Mouse (Mus musculus): Measurements from ENCODE around the gene Ctbs. TPM values are rescaled to one million over a fixed set of nuclear protein-coding genes. Genes with fewer than 3 reads are reported as not detected.

Ctbs gene
- polyA plus RNA-seq, 1 experiment from 2014 or later = 11.3 TPM

DNA sequence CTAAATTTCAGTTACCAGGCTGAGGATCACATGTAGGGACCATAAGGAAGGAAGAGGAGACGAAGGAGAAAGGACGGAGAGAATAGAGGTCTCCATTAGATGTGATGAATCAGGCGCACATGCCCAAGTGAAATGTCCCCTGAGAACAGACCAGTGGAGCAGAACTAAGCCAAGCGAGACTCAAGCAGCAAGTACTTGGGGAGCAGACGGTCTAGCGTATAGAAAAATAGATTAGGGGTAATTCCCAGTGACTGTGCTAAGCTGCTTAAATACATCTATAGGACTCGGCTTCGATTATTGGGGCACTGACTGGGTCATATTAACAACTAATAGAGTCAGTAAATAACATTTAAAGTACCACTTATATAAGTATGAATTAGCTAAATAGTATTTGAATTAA, 45.3 kb downstream of the Ctbs start:
- 87% methylated on average over 8 of the region's 8 CpGs for WGBS
- ATAC-seq (ENCODE audit: insufficient number of reproducible peaks, insufficient read depth, low FRiP score, low read depth) = no peak
- H3K27me3 ChIP-seq (ENCODE audit: control insufficient read depth, insufficient read depth, low read length) = no peaks in the 10 kb centered on the region

DNA sequence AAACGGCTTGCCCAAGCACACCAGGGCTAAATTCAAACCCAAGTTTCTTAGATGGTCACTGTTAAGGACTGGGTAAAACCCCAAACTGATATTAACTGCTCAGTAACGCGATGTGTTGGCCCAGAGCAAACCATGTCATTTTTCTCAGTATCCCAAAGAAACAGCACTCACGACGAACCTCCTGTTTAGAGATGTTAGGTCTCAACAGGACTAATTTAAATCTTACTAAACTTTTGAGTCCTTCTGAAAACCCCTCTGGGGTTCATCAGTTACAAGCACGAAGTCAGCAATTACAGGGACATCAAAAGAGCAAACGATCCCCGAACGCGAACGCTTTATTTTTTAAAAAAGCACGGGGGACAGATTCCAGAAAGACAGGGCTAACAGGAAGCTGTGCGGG, 49.4 kb downstream of the Ctbs start:
- H3K4me2 ChIP-seq (ENCODE audit: low read length) = peak overlapping the region; percentile 70
- H3K27me3 ChIP-seq (ENCODE audit: control insufficient read depth, insufficient read depth, low read length) = no peaks in the 10 kb centered on the region
- H3K4me1 ChIP-seq (ENCODE audit: control insufficient read depth in 2 of 2, insufficient read depth in 2 of 2, low read length in 2 of 2) = peaks cover 6 to 33% of the 10 kb centered on the region in 2 experiments
- peak overlapping the region; percentile 90 for H3K9ac ChIP-seq (ENCODE audit: low read length)
- 3% methylated on average over 13 of the region's 13 CpGs for WGBS
- peaks cover 15% of the 10 kb centered on the region for H3K36me3 ChIP-seq (ENCODE audit: control insufficient read depth, insufficient read depth, low read length)
- H3K27ac ChIP-seq (replicated peaks in 1 of 2; ENCODE audit: control insufficient read depth in 1 of 2, insufficient read depth in 1 of 2, low read depth in 2 of 2, low read length in 2 of 2) = peak overlapping the region; percentile 83 to 96
- no peaks in the 10 kb centered on the region for H3K9me3 ChIP-seq (ENCODE audit: control insufficient read depth, low read length)
- peak overlapping the region; percentile 75 to 84 for H3K4me3 ChIP-seq (ENCODE audit: control insufficient read depth in 1 of 2, insufficient read depth in 1 of 2, low read depth in 1 of 2, low read length in 2 of 2)
- ATAC-seq (ENCODE audit: insufficient number of reproducible peaks, insufficient read depth, low FRiP score, low read depth) = no peak

More for the DNA sequence above, 45.3 kb downstream of the Ctbs start:
- Histone ChIP-seq H3K9me3 (ENCODE audit: control insufficient read depth, low read length) (no peaks in the 10 kb centered on the region), H3K36me3 (ENCODE audit: control insufficient read depth, insufficient read depth, low read length) (no peaks in the 10 kb centered on the region), H3K4me1 (ENCODE audit: control insufficient read depth in 2 of 2, insufficient read depth in 2 of 2, low read length in 2 of 2) (peaks cover 4 to 5% of the 10 kb centered on the region in 2 experiments; a peak in 3 of 4 replicates), H3K9ac (ENCODE audit: low read length) (no peak overlapping the region), H3K4me2 (ENCODE audit: low read length) (no peak overlapping the region), H3K27ac (replicated peaks in 1 of 2; ENCODE audit: control insufficient read depth in 1 of 2, insufficient read depth in 1 of 2, low read depth in 2 of 2, low read length in 2 of 2) (no peak overlapping the region), H3K4me3 (ENCODE audit: control insufficient read depth in 1 of 2, insufficient read depth in 1 of 2, low read depth in 1 of 2, low read length in 2 of 2) (no peak overlapping the region)

DNA sequence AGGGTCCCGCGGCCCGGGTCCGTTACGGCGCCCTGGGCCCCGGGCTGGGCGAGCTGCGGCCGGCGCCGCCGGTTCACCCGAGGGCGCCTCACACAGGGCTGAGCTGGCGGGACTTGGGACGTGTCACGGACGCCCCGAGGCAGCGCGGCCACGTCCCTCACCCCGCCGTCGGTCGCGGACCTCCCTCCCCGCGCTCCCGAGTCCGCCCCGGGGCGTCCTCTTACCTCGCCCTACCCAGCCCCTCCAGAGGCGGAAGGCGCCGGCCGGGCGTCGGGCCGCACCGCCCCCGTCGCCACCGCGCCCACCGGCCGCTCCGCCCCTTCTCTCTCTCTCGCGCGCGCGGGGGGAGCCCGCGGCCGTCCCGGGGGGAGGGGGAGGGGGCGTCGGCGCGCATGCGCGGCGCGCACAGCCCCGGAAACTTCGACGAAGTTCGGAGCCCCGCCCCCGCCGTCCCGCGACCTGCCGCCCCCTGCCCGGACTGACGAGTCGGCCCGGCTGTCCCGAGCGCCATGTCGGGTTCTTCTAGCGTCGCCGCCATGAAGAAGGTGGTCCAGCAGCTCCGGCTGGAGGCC, 49.9 kb downstream of the Ctbs start, which contains the start of the genes Spata1 and Gng5:
TSS of gene Spata1 (minus strand) at position 323 of the 572 bp plus-strand sequence.
TSS of gene Gng5 (plus strand) at position 377 of the 572 bp plus-strand sequence.
- H3K4me2 ChIP-seq (ENCODE audit: low read length) = peak within 1 kb of the TSS; percentile 94
- peaks cover 20% of the 10 kb centered on the region for H3K36me3 ChIP-seq (ENCODE audit: control insufficient read depth, insufficient read depth, low read length)
- WGBS = 0% methylated on average over 47 of the region's 88 CpGs

DNA sequence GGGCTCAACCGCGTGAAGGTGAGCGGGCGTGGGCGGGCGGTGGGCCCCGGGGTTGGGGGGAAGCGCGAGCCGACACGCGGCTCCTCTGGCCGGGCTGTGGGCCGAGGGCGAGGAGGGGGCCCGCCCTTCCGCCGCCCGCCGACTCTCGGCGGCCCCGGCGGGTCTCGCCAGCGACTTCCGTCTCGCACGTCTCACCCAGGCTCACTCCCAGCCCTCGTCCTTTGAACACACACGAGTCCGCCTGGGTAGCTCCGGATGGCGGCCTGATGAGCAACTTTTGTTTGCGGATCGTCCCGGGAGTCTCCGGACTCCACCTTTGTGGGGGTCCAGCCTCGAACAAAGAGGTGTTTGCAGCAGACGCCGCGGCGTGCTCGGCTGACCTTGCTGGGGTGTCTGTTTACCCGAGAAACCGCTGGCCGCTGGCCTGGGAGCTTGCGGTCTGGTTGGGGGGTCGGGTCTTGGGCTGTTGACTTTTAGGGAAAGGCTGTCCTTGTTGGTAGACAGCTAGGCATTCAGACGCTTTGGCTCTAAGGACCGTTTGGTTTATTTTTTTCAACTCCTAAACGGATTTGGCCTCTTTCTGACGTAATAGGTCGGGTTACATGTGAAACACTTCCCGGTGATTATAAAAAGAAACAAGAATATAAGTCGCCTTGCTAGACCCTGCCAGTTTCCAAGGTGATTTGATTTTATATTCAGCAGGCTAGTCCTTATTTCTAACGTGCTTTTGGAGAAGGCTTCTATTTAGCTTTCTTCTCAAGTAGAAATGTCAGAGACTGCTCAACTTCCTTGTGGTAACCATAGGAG, 50.6 kb downstream of the Ctbs start:
- Histone ChIP-seq H3K4me1 (ENCODE audit: control insufficient read depth in 2 of 2, insufficient read depth in 2 of 2, low read length in 2 of 2) (peaks cover 6 to 36% of the 10 kb centered on the region in 2 experiments), H3K9ac (ENCODE audit: low read length) (peak overlapping the region; percentile 90), H3K4me2 (ENCODE audit: low read length) (peak overlapping the region; percentile 94), H3K27me3 (ENCODE audit: control insufficient read depth, insufficient read depth, low read length) (no peaks in the 10 kb centered on the region), H3K36me3 (ENCODE audit: control insufficient read depth, insufficient read depth, low read length) (peaks cover 27% of the 10 kb centered on the region), H3K27ac (replicated peaks in 1 of 2; ENCODE audit: control insufficient read depth in 1 of 2, insufficient read depth in 1 of 2, low read depth in 2 of 2, low read length in 2 of 2) (peak overlapping the region; percentile 96 to 99), H3K4me3 (ENCODE audit: control insufficient read depth in 1 of 2, insufficient read depth in 1 of 2, low read depth in 1 of 2, low read length in 2 of 2) (peak overlapping the region; percentile 75 to 84), H3K9me3 (ENCODE audit: control insufficient read depth, low read length) (no peaks in the 10 kb centered on the region)
- peak; percentile 72 for ATAC-seq (ENCODE audit: insufficient number of reproducible peaks, insufficient read depth, low FRiP score, low read depth)
- WGBS = under 1% methylated on average over 56 of the region's 57 CpGs

More for the DNA sequence above, 49.9 kb downstream of the Ctbs start, which contains the start of the genes Spata1 and Gng5:
- peak; percentile 95 for ATAC-seq (ENCODE audit: insufficient number of reproducible peaks, insufficient read depth, low FRiP score, low read depth)
- H3K9ac ChIP-seq (ENCODE audit: low read length) = peak within 1 kb of the TSS; percentile 90
- no peaks in the 10 kb centered on the region for H3K9me3 ChIP-seq (ENCODE audit: control insufficient read depth, low read length)
- H3K4me3 ChIP-seq (ENCODE audit: control insufficient read depth in 1 of 2, insufficient read depth in 1 of 2, low read depth in 1 of 2, low read length in 2 of 2) = peak within 1 kb of the TSS; percentile 75 to 84
- peak within 1 kb of the TSS; percentile 96 to 99 for H3K27ac ChIP-seq (replicated peaks in 1 of 2; ENCODE audit: control insufficient read depth in 1 of 2, insufficient read depth in 1 of 2, low read depth in 2 of 2, low read length in 2 of 2)
- H3K4me1 ChIP-seq (ENCODE audit: control insufficient read depth in 2 of 2, insufficient read depth in 2 of 2, low read length in 2 of 2) = peaks cover 6 to 36% of the 10 kb centered on the region in 2 experiments
- H3K27me3 ChIP-seq (ENCODE audit: control insufficient read depth, insufficient read depth, low read length) = no peaks in the 10 kb centered on the region

DNA sequence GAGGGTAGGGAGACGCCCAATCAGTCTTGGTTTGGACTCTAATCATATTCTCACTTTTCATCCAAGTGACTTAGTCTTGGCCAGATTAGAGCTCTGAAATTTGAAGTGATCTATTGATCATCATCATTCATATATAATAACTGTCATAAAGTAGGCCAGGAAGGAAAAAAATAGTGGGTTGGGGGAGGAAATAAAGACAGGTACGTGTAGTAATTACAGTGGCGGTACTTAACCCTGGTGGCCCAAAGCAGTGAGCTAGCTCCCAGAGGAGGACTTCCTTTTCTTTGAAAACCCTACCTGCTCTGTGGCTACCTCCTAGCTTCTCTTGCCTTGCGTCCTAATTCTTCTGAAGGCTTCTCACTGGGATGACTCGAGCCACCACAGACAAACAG, 51.2 kb downstream of the Ctbs start:
- H3K9ac ChIP-seq (ENCODE audit: low read length) = peak overlapping the region; percentile 90
- H3K4me3 ChIP-seq (ENCODE audit: control insufficient read depth in 1 of 2, insufficient read depth in 1 of 2, low read depth in 1 of 2, low read length in 2 of 2) = peak overlapping the region; percentile 75 to 84
- ATAC-seq (ENCODE audit: insufficient number of reproducible peaks, insufficient read depth, low FRiP score, low read depth) = no peak
- peaks cover 6 to 36% of the 10 kb centered on the region in 2 experiments for H3K4me1 ChIP-seq (ENCODE audit: control insufficient read depth in 2 of 2, insufficient read depth in 2 of 2, low read length in 2 of 2)
- peak overlapping the region; percentile 94 for H3K4me2 ChIP-seq (ENCODE audit: low read length)
- H3K27me3 ChIP-seq (ENCODE audit: control insufficient read depth, insufficient read depth, low read length) = no peaks in the 10 kb centered on the region
- H3K27ac ChIP-seq (replicated peaks in 1 of 2; ENCODE audit: control insufficient read depth in 1 of 2, insufficient read depth in 1 of 2, low read depth in 2 of 2, low read length in 2 of 2) = peak overlapping the region; percentile 96 to 99
- H3K36me3 ChIP-seq (ENCODE audit: control insufficient read depth, insufficient read depth, low read length) = peaks cover 33% of the 10 kb centered on the region
- H3K9me3 ChIP-seq (ENCODE audit: control insufficient read depth, low read length) = no peaks in the 10 kb centered on the region
- WGBS = 3% methylated on average over 5 of the region's 5 CpGs

DNA sequence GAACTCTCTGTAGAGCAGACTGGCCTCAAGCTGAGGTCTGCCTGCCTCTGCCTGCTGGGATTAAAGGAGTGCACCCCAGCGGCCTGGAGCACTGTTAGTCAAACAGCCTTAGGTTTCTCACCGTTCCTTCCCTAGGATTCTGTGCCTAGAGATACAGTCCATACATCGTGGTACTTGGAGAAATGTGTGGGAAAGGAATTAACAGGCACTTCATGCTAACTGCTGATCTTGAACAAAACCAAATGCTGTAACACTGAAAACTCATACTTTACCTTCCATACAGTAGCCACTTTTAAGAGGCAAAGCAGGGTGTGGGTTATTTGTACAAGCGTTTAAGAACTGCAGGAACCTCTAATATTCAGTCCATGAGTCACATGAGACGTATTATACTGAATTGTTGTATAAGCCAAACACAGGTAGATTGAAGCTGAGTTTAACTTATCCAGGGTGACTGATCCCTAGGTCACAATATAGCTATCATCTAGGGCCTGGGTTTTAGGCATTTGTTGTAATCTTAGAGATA, 52.1 kb downstream of the Ctbs start:
- Histone ChIP-seq H3K36me3 (ENCODE audit: control insufficient read depth, insufficient read depth, low read length) (peaks cover 42% of the 10 kb centered on the region), H3K4me2 (ENCODE audit: low read length) (peak overlapping the region; percentile 94), H3K27me3 (ENCODE audit: control insufficient read depth, insufficient read depth, low read length) (no peaks in the 10 kb centered on the region), H3K4me3 (ENCODE audit: control insufficient read depth in 1 of 2, insufficient read depth in 1 of 2, low read depth in 1 of 2, low read length in 2 of 2) (peak overlapping the region; percentile 26 to 75), H3K9me3 (ENCODE audit: control insufficient read depth, low read length) (no peaks in the 10 kb centered on the region), H3K27ac (replicated peaks in 1 of 2; ENCODE audit: control insufficient read depth in 1 of 2, insufficient read depth in 1 of 2, low read depth in 2 of 2, low read length in 2 of 2) (peak overlapping the region; percentile 22 to 34; a peak in 2 of 4 replicates), H3K4me1 (ENCODE audit: control insufficient read depth in 2 of 2, insufficient read depth in 2 of 2, low read length in 2 of 2) (peaks cover 6 to 36% of the 10 kb centered on the region in 2 experiments), H3K9ac (ENCODE audit: low read length) (peak overlapping the region; percentile 90)
- WGBS = 44% methylated on average over 5 of the region's 5 CpGs
- ATAC-seq (ENCODE audit: insufficient number of reproducible peaks, insufficient read depth, low FRiP score, low read depth) = no peak

DNA sequence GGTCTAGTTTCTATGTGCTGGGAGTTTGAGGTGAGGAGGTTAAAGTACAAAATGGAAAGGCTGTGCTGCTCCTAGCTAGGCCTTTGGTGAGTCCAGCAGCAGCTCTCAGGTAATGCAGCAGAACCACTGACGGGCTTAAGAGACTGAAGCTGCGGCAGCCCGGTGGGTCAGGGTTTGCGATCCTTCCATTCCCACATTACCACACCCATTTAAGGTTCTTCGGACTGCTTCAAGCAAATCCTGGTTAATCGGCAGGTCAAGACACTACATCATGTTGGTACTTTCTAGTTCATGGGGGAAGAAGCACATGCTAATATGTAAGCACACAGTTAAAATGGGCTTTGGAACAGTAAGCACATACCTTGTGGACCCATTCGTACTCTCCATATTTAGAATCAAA, 57.1 kb downstream of the Ctbs start:
- H3K4me3 ChIP-seq (ENCODE audit: control insufficient read depth in 1 of 2, insufficient read depth in 1 of 2, low read depth in 1 of 2, low read length in 2 of 2) = no peak overlapping the region
- H3K9ac ChIP-seq (ENCODE audit: low read length) = no peak overlapping the region
- WGBS = 92% methylated on average over 7 of the region's 7 CpGs
- ATAC-seq (ENCODE audit: insufficient number of reproducible peaks, insufficient read depth, low FRiP score, low read depth) = no peak
- H3K27me3 ChIP-seq (ENCODE audit: control insufficient read depth, insufficient read depth, low read length) = no peaks in the 10 kb centered on the region
- H3K36me3 ChIP-seq (ENCODE audit: control insufficient read depth, insufficient read depth, low read length) = peaks cover 89% of the 10 kb centered on the region
- peaks cover 0 to 22% of the 10 kb centered on the region in 2 experiments; a peak in 2 of 4 replicates for H3K4me1 ChIP-seq (ENCODE audit: control insufficient read depth in 2 of 2, insufficient read depth in 2 of 2, low read length in 2 of 2)
- no peaks in the 10 kb centered on the region for H3K9me3 ChIP-seq (ENCODE audit: control insufficient read depth, low read length)
- no peak overlapping the region for H3K4me2 ChIP-seq (ENCODE audit: low read length)
- no peak overlapping the region for H3K27ac ChIP-seq (replicated peaks in 1 of 2; ENCODE audit: control insufficient read depth in 1 of 2, insufficient read depth in 1 of 2, low read depth in 2 of 2, low read length in 2 of 2)

Data from heart, embryonic 14.5 days (tissue).